Mouse (Mus musculus) T-cell, adult 2 months (primary cell): Measurements from ENCODE around the gene Gm10377.
"Not testable (repeated sequence)": the region's sequence is repeated elsewhere in the genome, so short reads cannot be mapped to it uniquely, and the experiment has no call there.

ENCODE experiments used
- DNase-seq: peaks from one replicate; pipeline ENCODE4 v3.0.0; 2022; ENCODE audit warnings: low spot score

Gm10377 gene

GRCm38 (mm10) chr14:42797887-42798286 lies at the start of gene Gm10377:
Gm10377 (minus strand) TSS chr14:42797987.
- DNase-seq = not testable (repeated sequence)

GRCm38 (mm10) chr14:42768721-42769120 lies 29.1 kb downstream of the Gm10377 start, which contains the start of gene Gm3015:
Gm3015 (minus strand) TSS chr14:42768821.
- not testable (repeated sequence) for DNase-seq
